Mouse (Mus musculus) natural killer cell, adult 2 months (primary cell): ENCODE measurements around the gene Lst1.

Source experiments
- DNase-seq, 2 experiments: peaks; one replicate each; pipeline ENCODE4 v3.0.0; 2022; ENCODE audit warnings: low spot score in 2 of 2

The Lst1 gene

GRCm38 (mm10) chr17:35185639-35186611 lies 2.3 kb downstream of the Lst1 start:
- peak; percentile 74 to 81 for DNase-seq

DNA sequence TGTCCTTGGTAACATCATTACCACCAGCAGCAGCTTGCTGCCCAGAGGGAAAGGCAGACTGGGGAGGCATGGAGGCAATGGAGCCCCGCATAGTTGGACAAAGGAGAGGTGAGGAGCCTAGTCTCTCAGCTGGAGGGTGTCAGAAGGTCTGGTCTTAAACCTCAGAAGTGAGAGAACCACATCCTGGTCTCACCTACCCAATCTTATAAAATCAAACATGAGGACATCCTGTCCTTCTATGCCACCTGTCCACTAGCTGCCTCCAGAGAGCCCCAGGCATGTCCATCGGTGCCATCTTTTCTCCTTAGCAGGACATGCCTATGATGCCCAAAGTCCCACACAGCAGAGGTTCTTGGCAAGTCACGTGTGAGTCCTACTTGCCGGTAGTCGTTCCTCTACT lies 8.1 kb downstream of the Lst1 start:
- peak; percentile 49 to 69 for DNase-seq

GRCm38 (mm10) chr17:35178528-35178927 lies 9.7 kb downstream of the Lst1 start:
- DNase-seq: peak; percentile 70 to 79

DNA sequence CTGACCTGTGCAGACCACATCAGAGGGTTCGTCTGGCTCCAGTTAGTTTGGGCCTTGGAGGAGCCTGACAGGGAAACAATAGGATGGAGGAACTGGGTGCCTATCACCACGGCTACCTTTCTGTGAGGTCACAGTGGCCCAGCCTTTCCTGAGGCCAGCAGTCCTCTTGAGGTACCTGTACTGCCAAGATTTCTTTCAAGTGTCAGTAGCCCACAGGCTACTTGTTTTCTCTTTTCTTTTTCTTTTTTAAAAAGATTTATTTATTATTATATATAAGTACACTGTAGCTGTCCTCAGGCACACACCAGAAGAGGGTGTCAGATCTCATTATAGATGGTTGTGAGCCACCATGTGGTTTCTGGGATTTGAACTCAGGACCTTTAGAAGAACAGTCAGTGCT lies 12.3 kb downstream of the Lst1 start, which contains the start of gene Aif1:
TSS of gene Aif1 (minus strand) at position 101 of the 400 bp plus-strand sequence.
- no peak for DNase-seq

GRCm38 (mm10) chr17:35175382-35175781 lies 12.9 kb downstream of the Lst1 start:
- no peak for DNase-seq

DNA sequence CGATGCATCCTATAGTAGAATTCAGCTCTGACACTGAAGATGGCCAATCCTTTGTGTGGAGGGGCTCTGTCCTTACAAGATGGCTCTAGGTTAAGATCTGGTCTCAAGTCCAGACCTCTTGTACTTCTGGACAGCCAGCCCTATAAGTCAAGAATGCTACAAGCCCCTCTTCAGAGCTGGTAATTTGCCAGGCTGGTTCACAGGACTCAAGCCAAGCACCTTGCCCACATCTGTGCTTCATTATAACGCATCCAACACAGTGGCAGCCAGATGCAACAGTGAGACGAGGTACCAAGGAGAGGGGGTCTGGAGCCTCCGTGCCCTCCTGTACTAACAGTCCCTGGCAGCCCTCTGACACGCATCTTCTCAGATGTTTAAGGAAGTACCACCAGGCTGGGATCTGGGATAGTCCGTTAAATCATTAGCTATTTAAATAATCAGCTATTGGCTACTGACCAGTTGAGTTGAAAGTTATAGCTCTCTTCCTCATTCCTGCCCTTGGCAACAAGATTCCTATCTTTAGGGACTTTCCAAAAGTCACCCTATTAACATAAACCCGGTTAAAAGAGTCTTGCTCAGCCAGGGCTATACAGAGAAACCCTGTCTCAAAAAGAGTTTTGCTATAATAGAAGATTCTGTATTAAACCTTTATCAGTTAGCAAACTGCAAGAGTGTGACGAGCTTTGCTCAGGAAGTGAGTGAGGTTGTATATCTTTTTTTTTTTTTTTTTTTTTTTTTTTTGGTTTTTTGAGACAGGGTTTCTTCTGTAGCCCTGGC lies 13.8 kb downstream of the Lst1 start:
- DNase-seq: no peak

GRCm38 (mm10) chr17:35173329-35173728 lies 14.9 kb downstream of the Lst1 start:
- DNase-seq: peak in 1 of 2 experiments; percentile 65

GRCm38 (mm10) chr17:35172445-35173234 lies 15.6 kb downstream of the Lst1 start:
- no peak for DNase-seq

GRCm38 (mm10) chr17:35168541-35169207 lies 19.6 kb downstream of the Lst1 start:
- DNase-seq: peak in 1 of 2 experiments; percentile 52

GRCm38 (mm10) chr17:35167794-35168193 lies 20.4 kb downstream of the Lst1 start:
- DNase-seq: no peak

GRCm38 (mm10) chr17:35166352-35167035 lies 21.7 kb downstream of the Lst1 start:
- peak; percentile 67 to 79 for DNase-seq

DNA sequence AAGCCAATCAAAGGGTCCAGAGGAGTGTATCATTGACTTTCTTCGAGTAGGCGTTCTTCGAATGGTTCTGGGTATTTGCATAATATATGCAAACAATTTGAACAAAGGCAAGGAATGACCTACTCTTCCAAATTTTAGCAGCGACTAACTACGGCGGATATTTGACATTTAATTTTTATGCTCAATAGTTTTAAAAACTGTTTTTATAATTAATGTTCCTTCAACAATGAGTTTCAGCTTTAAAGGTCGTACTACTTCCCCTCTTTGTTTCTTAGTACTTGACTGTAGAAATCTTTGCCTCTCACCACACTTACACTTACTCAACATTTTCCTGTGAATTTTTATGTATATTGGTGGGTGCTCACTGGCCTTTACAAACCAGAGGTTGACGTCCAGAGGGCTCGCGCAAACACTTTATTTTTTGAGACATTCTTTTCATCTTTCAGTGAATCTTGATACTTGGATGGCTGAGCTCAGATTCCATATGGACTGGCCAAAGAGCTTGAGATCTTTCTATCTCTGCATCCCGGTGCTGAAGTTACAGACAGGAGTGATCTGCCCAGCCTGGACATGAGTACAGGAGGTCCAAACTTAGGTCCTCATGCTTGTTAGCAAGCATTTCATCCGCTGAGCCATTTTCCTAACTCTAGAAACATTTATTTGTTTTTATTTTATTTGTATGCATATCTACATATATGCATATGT lies 22.6 kb downstream of the Lst1 start:
- no peak for DNase-seq

- peak; percentile 97 for DNase-seq
Measured at GRCm38 (mm10) chr17:35164568-35165450, 23.4 kb downstream of the Lst1 start, which contains the start of gene Prrc2a. TSS of gene Prrc2a (minus strand) at chr17:35164897.

DNA sequence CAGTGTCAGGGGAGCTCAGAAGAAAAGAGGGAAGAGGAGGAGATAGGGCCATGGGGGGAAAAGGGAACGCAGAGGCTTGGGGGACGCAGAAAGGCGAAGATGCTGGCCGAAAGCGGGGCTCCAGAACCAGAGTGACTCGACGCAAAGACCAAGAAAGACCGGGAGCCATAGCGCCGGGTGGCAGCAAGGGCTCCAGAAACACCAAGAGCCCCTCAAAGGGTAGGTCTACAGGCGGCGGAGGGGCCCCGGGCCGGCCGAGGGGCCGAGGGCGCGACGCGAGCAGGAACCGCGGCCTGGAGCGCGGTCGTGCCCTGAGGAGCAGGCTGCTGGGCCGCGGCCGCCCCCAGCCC lies 24.0 kb downstream of the Lst1 start:
- no peak for DNase-seq

- no peak for DNase-seq
Measured at GRCm38 (mm10) chr17:35163326-35164081, 24.7 kb downstream of the Lst1 start.

GRCm38 (mm10) chr17:35162730-35163129 lies 25.5 kb downstream of the Lst1 start:
- DNase-seq: no peak

- DNase-seq: no peak
Measured at GRCm38 (mm10) chr17:35162121-35162520, 26.1 kb downstream of the Lst1 start.

GRCm38 (mm10) chr17:35161421-35161820 lies 26.8 kb downstream of the Lst1 start:
- DNase-seq: no peak
